Mouse (Mus musculus) myocyte (in vitro differentiated cells): ENCODE data around the gene Stk11ip.

Source experiments
- CEBPB ChIP-seq: IDR thresholded peaks from 2 replicates; pipeline ENCODE4 v1.6.1; 2011; ENCODE audit warnings: mild to moderate bottlenecking, moderate library complexity; ENCODE audit not compliant: poor library complexity, insufficient read depth, severe bottlenecking
- E2F4 ChIP-seq: IDR thresholded peaks from one replicate; pipeline ENCODE4 v1.6.1; 2011; ENCODE audit warnings: mild to moderate bottlenecking, control low read depth, moderate library complexity; ENCODE audit not compliant: insufficient read depth
- MAX ChIP-seq: IDR thresholded peaks from one replicate; pipeline ENCODE4 v1.6.1; 2011; ENCODE audit warnings: low read depth, mild to moderate bottlenecking, control low read depth
- MYOD1 ChIP-seq, 3 experiments: IDR thresholded peaks; one replicate each; pipeline ENCODE4 v1.6.1; 2011; ENCODE audit warnings: control low read depth in 2 of 3, low read depth in 2 of 3, mild to moderate bottlenecking in 2 of 3, moderate library complexity in 1 of 3; ENCODE audit not compliant: insufficient read length in 2 of 3, control insufficient read depth in 1 of 3
- MYOG ChIP-seq, 3 experiments: IDR thresholded peaks; one replicate each; pipeline ENCODE4 v1.6.1; 2011; ENCODE audit warnings: control low read depth in 2 of 3, low read depth in 2 of 3, mild to moderate bottlenecking in 2 of 3; ENCODE audit not compliant: insufficient read length in 2 of 3, control insufficient read depth in 1 of 3, insufficient read depth in 1 of 3
- POLR2A ChIP-seq: IDR thresholded peaks from one replicate; pipeline ENCODE4 v1.6.1; 2011; ENCODE audit warnings: low read depth, mild to moderate bottlenecking, control low read depth, moderate library complexity; ENCODE audit not compliant: insufficient read length
- POLR2AphosphoS2 ChIP-seq: IDR thresholded peaks from one replicate; pipeline ENCODE4 v1.6.1; 2011; ENCODE audit warnings: low read depth, control low read depth; ENCODE audit not compliant: insufficient read length
- REST ChIP-seq: IDR thresholded peaks from one replicate; pipeline ENCODE4 v1.6.1; 2011; ENCODE audit warnings: mild to moderate bottlenecking, control low read depth, moderate library complexity; ENCODE audit not compliant: insufficient read depth, insufficient read length
- SRF ChIP-seq: IDR thresholded peaks from one replicate; pipeline ENCODE4 v1.6.1; 2011; ENCODE audit warnings: low read depth; ENCODE audit not compliant: control insufficient read depth, insufficient read length
- TCF12 ChIP-seq: IDR thresholded peaks from one replicate; pipeline ENCODE4 v1.6.1; 2011; ENCODE audit warnings: mild to moderate bottlenecking, control low read depth; ENCODE audit not compliant: poor library complexity, insufficient read depth, severe bottlenecking
- USF1 ChIP-seq: IDR thresholded peaks from one replicate; pipeline ENCODE4 v1.6.1; 2011; ENCODE audit warnings: low read depth, mild to moderate bottlenecking, control low read depth, moderate library complexity

DNA sequence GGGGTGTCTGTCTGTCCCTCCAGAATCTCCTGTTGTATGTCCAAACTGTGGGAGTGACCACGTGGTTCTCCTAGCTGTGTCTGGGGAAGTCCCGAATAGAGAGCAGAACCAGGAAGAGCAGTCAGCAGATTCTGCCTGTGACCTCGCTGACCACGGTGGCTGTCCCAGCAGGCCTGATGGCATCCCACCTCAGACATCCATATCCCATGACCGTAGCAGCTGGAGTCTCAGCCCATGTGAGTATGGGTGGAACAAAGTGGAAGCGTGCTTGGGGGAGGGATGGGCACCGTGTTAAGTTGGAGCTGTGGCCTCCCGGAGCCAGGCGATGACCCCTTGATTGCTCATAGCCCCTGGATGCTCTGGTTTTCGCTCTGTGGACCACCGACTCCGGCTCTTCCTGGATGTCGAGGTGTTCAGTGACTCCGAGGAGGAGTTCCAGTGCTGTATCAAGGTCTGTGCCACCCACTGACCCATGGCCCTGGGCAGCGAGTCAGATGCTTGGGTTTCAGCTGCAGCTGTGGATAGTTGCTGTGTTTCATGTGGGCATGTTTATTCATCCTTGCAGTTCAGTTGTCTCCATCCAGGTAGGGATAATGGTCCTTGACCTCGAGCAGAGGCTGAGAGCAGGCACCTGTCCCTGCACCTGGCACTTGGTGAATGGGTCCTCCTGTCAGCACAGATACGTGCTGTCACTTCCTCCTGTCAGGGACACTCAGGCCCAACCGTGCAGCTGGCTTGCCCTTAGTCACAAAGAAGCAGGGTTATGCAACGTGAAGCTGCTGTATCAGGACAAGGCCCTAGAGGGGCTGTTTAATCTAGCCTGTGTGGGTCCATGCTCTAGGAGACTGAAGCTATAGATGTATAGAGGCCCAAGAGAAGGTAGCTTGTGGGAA, 11.2 kb downstream of the Stk11ip start:
- TF ChIP-seq MYOD1 (IDR thresholded peaks at IDR 0.05; ENCODE audit: control insufficient read depth in 1 of 3, insufficient read length in 2 of 3, low read depth in 2 of 3) (peak; percentile 56 to 96 (median 79)), POLR2A (peak; percentile 25), REST (no peak), TCF12 (peak; percentile 52), E2F4 (no peak), MYOG (IDR thresholded peaks at IDR 0.05; ENCODE audit: control insufficient read depth in 1 of 3, insufficient read depth in 1 of 3, insufficient read length in 2 of 3, low read depth in 2 of 3) (peak; percentile 67 to 89 (median 70)), USF1 (peak; percentile 0), SRF (no peak), CEBPB (no peak), MAX (no peak), POLR2AphosphoS2 (peak; percentile 14)
